Mouse (Mus musculus) spleen, adult 2 months (tissue): ENCODE results near the gene Srsf3. TPM values are rescaled to one million over a fixed set of nuclear protein-coding genes. Genes with fewer than 3 reads are reported as not detected.

Experiments
- DNase-seq, 2 experiments: peaks; one replicate each; pipeline versions ENCODE4 v3.0.0 to v3.0.0-alpha.2; 2012 to 2021; ENCODE audit warnings: low spot score in 2 of 2, low read depth in 1 of 2
- H3K27ac ChIP-seq: fragments of 200-500 bp; 2 replicates; pipeline ENCODE4 v1.5.1; 2012; ENCODE audit warnings: low read length, inconsistent platforms; ENCODE audit not compliant: insufficient read depth
- H3K27me3 ChIP-seq: fragments of 200-500 bp; 2 replicates; pipeline ENCODE4 v1.6.1; 2012; ENCODE audit warnings: mild to moderate bottlenecking, moderate library complexity, low read length, inconsistent platforms; ENCODE audit not compliant: control insufficient read depth, insufficient read depth
- H3K36me3 ChIP-seq: fragments of 200-500 bp; 2 replicates; pipeline ENCODE4 v1.6.1; 2012; ENCODE audit warnings: mild to moderate bottlenecking, low read length, inconsistent platforms; ENCODE audit not compliant: control insufficient read depth, insufficient read depth
- H3K4me1 ChIP-seq: fragments of 200-500 bp; 2 replicates; pipeline ENCODE4 v1.6.1; 2011; ENCODE audit warnings: inconsistent platforms; ENCODE audit not compliant: control insufficient read depth, insufficient read depth, insufficient read length
- H3K4me3 ChIP-seq: fragments of 200-500 bp; 2 replicates; pipeline ENCODE4 v1.5.1; 2011; ENCODE audit warnings: mild to moderate bottlenecking, inconsistent platforms; ENCODE audit not compliant: insufficient read depth, insufficient read length; ENCODE audit errors: extremely low read depth
- CTCF ChIP-seq: fragments of 200-500 bp; IDR thresholded peaks from 2 replicates; pipeline ENCODE4 v1.5.1; 2011; ENCODE audit warnings: mild to moderate bottlenecking, inconsistent platforms; ENCODE audit not compliant: insufficient read depth, insufficient read length, insufficient replicate concordance; ENCODE audit errors: extremely low read depth
- POLR2A ChIP-seq: fragments of 200-500 bp; IDR thresholded peaks from 2 replicates; pipeline ENCODE4 v1.6.1; 2011; ENCODE audit warnings: low read depth, low read length, inconsistent platforms
- WGBS: fragments of 180-500 bp; shearing (Covaris S2); methylation state at CpG from one replicate; pipeline ENCODE4 v1.1.7; 2018; 5-methylcytosine and 5-hydroxymethylcytosine counted together
- polyA plus RNA-seq: library from polyadenylated mRNA; depleted of rRNA; stranded (reverse); fragments of >200 nt; gene quantifications from 2 replicates; pipeline ENCODE4 v1.2.3, GENCODE M21; 2012; rRNA removed

Srsf3 gene
- polyA plus RNA-seq, 1 experiment = 189 TPM

GRCm38 (mm10) chr17:29091348-29091944 lies 59.0 kb downstream of the Srsf3 start:
- no peak overlapping the region for H3K27ac ChIP-seq
- 76% methylated on average over 6 of the region's 6 CpGs for WGBS

GRCm38 (mm10) chr17:29092497-29092896 lies 60.1 kb downstream of the Srsf3 start:
- peaks cover 13% of the 10 kb centered on the region for H3K4me1 ChIP-seq
- DNase-seq = no peak
- TF ChIP-seq CTCF (no peak), POLR2A (no peak)
- peaks cover 5% of the 10 kb centered on the region for H3K27me3 ChIP-seq
- H3K36me3 ChIP-seq = no peaks in the 10 kb centered on the region
- no peak overlapping the region for H3K27ac ChIP-seq
- WGBS = 73% methylated on average over 5 of the region's 5 CpGs
- no peak overlapping the region for H3K4me3 ChIP-seq

More at GRCm38 (mm10) chr17:29091348-29091944, 59.0 kb downstream of the Srsf3 start:
- DNase-seq = no peak
- peaks cover 13% of the 10 kb centered on the region for H3K4me1 ChIP-seq
- no peaks in the 10 kb centered on the region for H3K36me3 ChIP-seq
- TF ChIP-seq CTCF = no peak
- TF ChIP-seq POLR2A = no peak
- H3K4me3 ChIP-seq = no peak overlapping the region
- peaks cover 5% of the 10 kb centered on the region for H3K27me3 ChIP-seq

Other genes with a start within 250 kb of the Srsf3 start
- gene Brpf3, start 231.5 kb upstream of the Srsf3 start, polyA plus RNA-seq = 42.9 and 43.2 TPM in 2 replicates
- 0.02 TPM in 1 of 2 replicates, not detected in the other for gene Pnpla1, start 174.2 kb upstream of the Srsf3 start, polyA plus RNA-seq
- 0.37 and 0.59 TPM in 2 replicates for gene 4930539E08Rik, start 117.3 kb upstream of the Srsf3 start, polyA plus RNA-seq
- gene Pxt1, start 88.8 kb upstream of the Srsf3 start, polyA plus RNA-seq = 0.18 and 0.28 TPM in 2 replicates
- gene Kctd20, start 80.7 kb upstream of the Srsf3 start, polyA plus RNA-seq = 27.4 and 58.3 TPM in 2 replicates
- 119 and 149 TPM in 2 replicates for gene Stk38, start 24.6 kb upstream of the Srsf3 start, polyA plus RNA-seq
- gene Cdkn1a, start 58.3 kb downstream of the Srsf3 start, polyA plus RNA-seq = 7.6 and 8.0 TPM in 2 replicates
- gene Rab44, start 81.5 kb downstream of the Srsf3 start, polyA plus RNA-seq = 4.9 and 5.2 TPM in 2 replicates
- 2.4 and 3.6 TPM in 2 replicates for gene Cpne5, start 205.5 kb downstream of the Srsf3 start, polyA plus RNA-seq
- gene Ppil1, start 231.6 kb downstream of the Srsf3 start, polyA plus RNA-seq = 24.8 and 34.0 TPM in 2 replicates
- 36.5 TPM in 2 replicates for gene BC004004, start 236.2 kb downstream of the Srsf3 start, polyA plus RNA-seq